In the genomic region with DNA sequence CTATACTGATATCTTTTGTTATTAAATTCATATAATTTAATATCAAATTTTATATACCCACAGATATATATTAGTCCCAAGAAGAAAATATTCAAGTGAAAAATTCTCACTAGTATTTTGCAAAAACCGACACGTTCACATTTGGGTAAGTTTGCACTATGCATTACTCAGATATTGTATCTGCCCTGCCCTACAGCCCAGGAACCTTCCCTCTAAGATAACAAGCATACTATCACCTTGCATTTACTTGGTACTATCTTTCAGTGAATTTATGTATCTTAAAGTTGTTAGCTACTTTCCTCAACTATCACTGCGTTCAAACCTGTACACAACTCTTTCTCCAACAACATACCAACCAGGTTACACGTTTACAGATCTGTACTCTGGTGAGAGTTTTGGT, we compare ENCODE assay signal across 21 mouse cellular contexts.
"Had no signal": no experiment of that assay in that cellular context is flagged by ENCODE, and none has a peak within 500 bp of the region (broad histone marks: within the 10 kb centered on the region; RNA-seq: fewer than 3 reads in every experiment).

No protein-coding gene starts in this region.

- H3K27ac ChIP-seq: lung, embryonic 15.5 days; macrophage; midbrain, embryonic 10.5 days; neural tube, embryonic 13.5 days; neural tube, embryonic 15.5 days had no signal

- DNase-seq: lung, adult 2 months; lung, postnatal 14 days; lung, postnatal 36 days; midbrain, embryonic 14.5 days; retina, postnatal 1 day; right cerebral cortex, adult 18-20 months; right cerebral cortex, postnatal 25 days; right cerebral cortex, postnatal 4 days; spleen, adult 18-20 months; thymus, adult 18-20 months; thymus, postnatal 14 days; thymus, postnatal 36 days had no signal

- ATAC-seq: lung, postnatal 0 days; midbrain, embryonic 16.5 days had no signal

- H3K27me3 ChIP-seq: lung, embryonic 15.5 days; megakaryocyte, embryonic 14.5 days; neural tube, embryonic 13.5 days; neural tube, embryonic 15.5 days had no signal

- H3K9me3 ChIP-seq: lung, embryonic 15.5 days; megakaryocyte, embryonic 14.5 days; midbrain, embryonic 10.5 days; neural tube, embryonic 13.5 days; neural tube, embryonic 15.5 days had no signal

- H3K4me1 ChIP-seq: lung, embryonic 15.5 days; midbrain, embryonic 10.5 days; neural tube, embryonic 13.5 days; neural tube, embryonic 15.5 days had no signal

- H3K4me2 ChIP-seq: lung, embryonic 15.5 days; neural tube, embryonic 13.5 days; neural tube, embryonic 15.5 days had no signal

- H3K9ac ChIP-seq: lung, embryonic 15.5 days; neural tube, embryonic 13.5 days; neural tube, embryonic 15.5 days had no signal

- H3K4me3 ChIP-seq: lung, embryonic 15.5 days; megakaryocyte, embryonic 14.5 days; midbrain, embryonic 10.5 days; myocyte; neural tube, embryonic 13.5 days; neural tube, embryonic 15.5 days had no signal
